10 mouse cellular contexts compared by ENCODE assay signal in the genomic region with DNA sequence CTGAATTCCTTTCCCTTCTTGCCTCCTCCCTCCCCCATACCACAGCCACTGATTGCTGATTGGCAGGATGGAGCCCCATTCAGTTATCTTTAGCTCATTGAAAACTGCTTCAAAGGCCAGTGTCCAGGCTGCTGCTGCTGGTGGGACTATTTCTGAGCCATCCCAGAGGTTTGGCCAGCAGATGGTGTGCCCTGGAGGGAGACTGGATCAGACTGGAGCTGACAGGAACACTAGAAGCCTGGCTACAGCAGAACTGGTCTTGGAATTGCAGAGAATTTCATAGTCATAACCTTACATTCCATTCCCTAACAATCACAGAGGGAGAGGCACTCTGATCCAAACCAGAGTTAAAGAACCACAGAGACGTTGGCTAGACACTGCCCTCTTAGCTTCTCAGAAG.
A peak's percentile ranks its signal among the peaks of the same experiment; 100 is the strongest.
DNase-seq lines count a peak whose midpoint lies in the region; ATAC-seq and TF ChIP-seq lines count a peak whose summit lies in the region.
"Had no signal": no experiment of that assay in that cellular context is flagged by ENCODE, and none has a peak within 500 bp of the region (broad histone marks: within the 10 kb centered on the region; RNA-seq: fewer than 3 reads in every experiment).

No protein-coding gene starts in this region.

- peak; percentile 50 for ATAC-seq in heart, embryonic 14.5 days (ENCODE audit: insufficient number of reproducible peaks, insufficient read depth, low FRiP score, low read depth)
- no peak for ATAC-seq in stomach, embryonic 15.5 days (ENCODE audit: insufficient read depth, low FRiP score, low read depth)
- no peak for ATAC-seq in midbrain, embryonic 16.5 days

- no peak overlapping the region for H3K4me3 ChIP-seq in lung, adult 2 months (replicated peaks; ENCODE audit: extremely low read depth, low read depth, low read length)
- H3K4me3 ChIP-seq in heart, embryonic 14.5 days (ENCODE audit: control insufficient read depth in 1 of 2, insufficient read depth in 1 of 2, low read depth in 1 of 2, low read length in 2 of 2): no peak overlapping the region
- H3K4me3 ChIP-seq in stomach, embryonic 15.5 days (replicated peaks): no peak overlapping the region
- no peak overlapping the region for H3K4me3 ChIP-seq in midbrain, embryonic 16.5 days (ENCODE audit: low read depth, low read length)
- H3K4me3 ChIP-seq: hindbrain, embryonic 15.5 days had no signal

- peaks cover 12% of the 10 kb centered on the region for H3K4me1 ChIP-seq in lung, adult 2 months (ENCODE audit: control insufficient read depth, insufficient read depth, low read length)
- peaks cover 9 to 16% of the 10 kb centered on the region in 2 experiments; a peak in 3 of 4 replicates for H3K4me1 ChIP-seq in heart, embryonic 14.5 days (ENCODE audit: control insufficient read depth in 2 of 2, insufficient read depth in 2 of 2, low read length in 2 of 2)
- no peaks in the 10 kb centered on the region for H3K4me1 ChIP-seq in stomach, embryonic 15.5 days
- no peaks in the 10 kb centered on the region for H3K4me1 ChIP-seq in midbrain, embryonic 16.5 days (ENCODE audit: control insufficient read depth, insufficient read depth, low read length)
- H3K4me1 ChIP-seq: hindbrain, embryonic 15.5 days had no signal

- H3K4me2 ChIP-seq in heart, embryonic 14.5 days (ENCODE audit: low read length): no peak overlapping the region
- no peak overlapping the region for H3K4me2 ChIP-seq in stomach, embryonic 15.5 days
- H3K4me2 ChIP-seq in midbrain, embryonic 16.5 days (ENCODE audit: low read length): no peak overlapping the region
- H3K4me2 ChIP-seq: hindbrain, embryonic 15.5 days had no signal

- H3K27me3 ChIP-seq in heart, embryonic 14.5 days (ENCODE audit: control insufficient read depth, insufficient read depth, low read length): no peaks in the 10 kb centered on the region
- no peaks in the 10 kb centered on the region for H3K27me3 ChIP-seq in stomach, embryonic 15.5 days (replicated peaks)
- no peaks in the 10 kb centered on the region for H3K27me3 ChIP-seq in midbrain, embryonic 16.5 days (ENCODE audit: control insufficient read depth, insufficient read depth, low read depth, low read length)
- H3K27me3 ChIP-seq: hindbrain, embryonic 15.5 days had no signal

- no peaks in the 10 kb centered on the region for H3K36me3 ChIP-seq in heart, embryonic 14.5 days (ENCODE audit: control insufficient read depth, insufficient read depth, low read length)
- no peaks in the 10 kb centered on the region for H3K36me3 ChIP-seq in stomach, embryonic 15.5 days
- H3K36me3 ChIP-seq in midbrain, embryonic 16.5 days (ENCODE audit: control insufficient read depth, insufficient read depth, low read length): no peaks in the 10 kb centered on the region
- H3K36me3 ChIP-seq: hindbrain, embryonic 15.5 days had no signal

- no peak for TF ChIP-seq CTCF in lung, adult 2 months (IDR thresholded peaks at IDR 0.05; ENCODE audit: insufficient read depth, low read length)

- TF ChIP-seq POLR2A in lung, adult 2 months (IDR thresholded peaks at IDR 0.05; ENCODE audit: borderline replicate concordance, extremely low read depth, low read depth, low read length): no peak

- H3K9me3 ChIP-seq in heart, embryonic 14.5 days (ENCODE audit: control insufficient read depth, low read length): no peaks in the 10 kb centered on the region
- no peaks in the 10 kb centered on the region for H3K9me3 ChIP-seq in stomach, embryonic 15.5 days
- no peaks in the 10 kb centered on the region for H3K9me3 ChIP-seq in midbrain, embryonic 16.5 days (replicated peaks; ENCODE audit: control insufficient read depth, low read length, poor library complexity, severe bottlenecking)
- H3K9me3 ChIP-seq: hindbrain, embryonic 15.5 days had no signal

- H3K27ac ChIP-seq in heart, embryonic 14.5 days (replicated peaks in 1 of 2; ENCODE audit: control insufficient read depth in 1 of 2, insufficient read depth in 1 of 2, low read depth in 2 of 2, low read length in 2 of 2): peak overlapping the region; percentile 56 to 69
- H3K27ac ChIP-seq in stomach, embryonic 15.5 days: peak overlapping the region; percentile 18; the same call in 1 of the 2 replicates
- no peak overlapping the region for H3K27ac ChIP-seq in midbrain, embryonic 16.5 days (ENCODE audit: low read length)
- H3K27ac ChIP-seq: hindbrain, embryonic 15.5 days had no signal

- DNase-seq in lung, adult 18-20 months: peak; percentile 14 to 33
- DNase-seq in lung, adult 2 months: no peak
- DNase-seq in kidney, postnatal 4 days: peak; percentile 53 to 68
- DNase-seq in cerebellum, adult 9-11 months: no peak
- DNase-seq in right cerebral cortex, adult 18-20 months: no peak
- DNase-seq: cerebellum, adult 11 months had no signal

- WGBS in lung, adult 2 months: 51% methylated on average over 1 of the region's 1 CpGs
- WGBS in heart, embryonic 14.5 days: 3% methylated on average over 1 of the region's 1 CpGs
- WGBS in stomach, embryonic 15.5 days: 21% methylated on average over 1 of the region's 1 CpGs
- 38% methylated on average over 1 of the region's 1 CpGs for WGBS in midbrain, embryonic 16.5 days

- no peak overlapping the region for H3K9ac ChIP-seq in heart, embryonic 14.5 days (ENCODE audit: low read length)
- no peak overlapping the region for H3K9ac ChIP-seq in stomach, embryonic 15.5 days
- H3K9ac ChIP-seq in midbrain, embryonic 16.5 days (ENCODE audit: low read depth, low read length): no peak overlapping the region
- H3K9ac ChIP-seq: hindbrain, embryonic 15.5 days had no signal

Comparison
In these comparisons a context has a peak if more than half of its experiments do, and no peak if none do; other contexts are left out.
1. DNase-seq: peak in lung, adult 18-20 months (2 of 2) and kidney, postnatal 4 days (2 of 2); none in lung, adult 2 months (single experiment), cerebellum, adult 9-11 months (single experiment) and right cerebral cortex, adult 18-20 months (single experiment).